Mouse (Mus musculus): ENCODE data around the gene Rasal1. TPM values are rescaled to one million over a fixed set of nuclear protein-coding genes. Genes with fewer than 3 reads are reported as not detected.
A peak's percentile ranks its signal among the peaks of the same experiment; 100 is the strongest.

Gene Rasal1
- total RNA-seq, 1 experiment from 2014 or later: 0.48 TPM

DNA sequence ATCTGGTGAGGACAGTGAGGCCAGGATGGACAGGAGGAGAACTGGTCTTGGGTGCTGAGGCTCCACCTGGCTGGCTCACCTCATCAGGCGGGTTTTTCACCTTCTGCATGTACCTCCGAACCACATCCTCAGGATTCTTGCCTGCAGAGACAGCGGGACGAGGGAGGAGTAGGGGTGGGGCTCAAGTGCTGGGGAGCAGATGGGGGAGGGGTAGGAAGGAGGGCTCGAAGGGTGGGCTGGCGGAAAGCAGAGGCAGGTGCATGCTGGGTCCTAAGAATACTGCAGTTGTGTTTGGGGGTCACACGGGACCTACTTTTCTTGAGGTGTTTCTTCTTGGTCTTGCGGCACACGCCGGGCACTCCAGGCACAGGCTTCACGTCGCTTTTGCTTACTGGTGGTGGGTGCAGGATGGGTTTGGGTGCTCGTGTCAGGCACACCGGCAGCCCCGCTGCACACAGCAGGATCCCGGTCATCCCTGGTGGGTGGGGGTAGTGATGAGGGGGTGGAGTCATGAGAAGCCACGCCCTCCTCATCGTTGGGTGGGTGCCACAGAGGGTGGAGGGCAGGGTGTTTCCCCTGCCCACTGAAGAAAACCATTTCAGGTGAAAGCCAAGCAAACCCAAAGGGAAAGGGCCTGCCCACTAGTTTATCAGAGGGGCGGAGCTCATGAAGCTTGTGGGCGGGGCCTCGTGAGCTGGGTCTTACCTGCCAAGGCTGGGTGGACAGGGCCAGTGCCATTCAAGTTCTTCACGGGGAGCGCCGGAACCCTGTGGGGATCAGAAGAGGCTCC is 34.6 kb downstream of the Rasal1 start:
- no peak for ATAC-seq (replicated peaks; ENCODE audit: insufficient number of reproducible peaks, low FRiP score, low TSS enrichment, poor library complexity, severe bottlenecking)

DNA sequence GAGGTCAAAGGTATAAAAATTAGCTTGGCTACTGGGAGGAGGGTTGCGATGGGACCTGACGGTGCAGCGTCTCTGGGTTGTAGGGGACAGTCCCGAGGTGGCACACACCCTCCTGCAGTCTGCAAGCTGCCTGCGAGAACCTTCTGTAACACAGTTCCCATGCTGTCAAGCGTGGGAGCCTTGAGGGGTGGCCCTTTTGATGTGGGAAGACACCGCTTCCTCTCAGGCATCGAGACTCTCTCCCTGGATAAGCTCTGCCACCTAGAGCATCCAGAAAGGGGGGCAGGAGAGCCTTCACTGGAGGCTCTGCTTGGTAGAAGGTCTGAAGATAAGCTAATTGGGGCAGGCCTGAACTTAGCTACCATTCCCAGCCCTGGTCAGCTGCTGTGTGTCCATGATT is 37.1 kb downstream of the Rasal1 start:
- no peak for ATAC-seq (replicated peaks; ENCODE audit: insufficient number of reproducible peaks, low FRiP score, low TSS enrichment, poor library complexity, severe bottlenecking)

- ATAC-seq (replicated peaks; ENCODE audit: insufficient number of reproducible peaks, low FRiP score, low TSS enrichment, poor library complexity, severe bottlenecking): no peak
Measured at GRCm38 (mm10) chr5:120686749-120687483, 38.3 kb downstream of the Rasal1 start.

DNA sequence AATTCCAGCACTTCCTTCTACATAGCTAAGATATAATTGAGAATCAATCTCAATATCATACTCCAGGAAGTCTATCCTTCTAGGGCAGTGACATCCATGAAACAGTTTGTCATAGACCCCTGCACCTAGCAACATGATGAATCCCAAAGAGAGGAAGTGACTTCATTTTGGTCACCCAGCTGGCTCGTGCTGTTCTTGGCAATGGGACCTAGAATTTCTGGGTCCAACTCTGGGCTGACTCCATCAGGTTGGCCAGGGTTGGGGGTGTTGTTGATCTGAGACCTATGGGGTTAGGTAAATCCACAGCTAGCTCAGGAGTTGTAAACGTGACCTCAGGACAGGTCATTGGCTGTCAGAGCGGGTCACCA is 38.9 kb downstream of the Rasal1 start:
- no peak for ATAC-seq (replicated peaks; ENCODE audit: insufficient number of reproducible peaks, low FRiP score, low TSS enrichment, poor library complexity, severe bottlenecking)

DNA sequence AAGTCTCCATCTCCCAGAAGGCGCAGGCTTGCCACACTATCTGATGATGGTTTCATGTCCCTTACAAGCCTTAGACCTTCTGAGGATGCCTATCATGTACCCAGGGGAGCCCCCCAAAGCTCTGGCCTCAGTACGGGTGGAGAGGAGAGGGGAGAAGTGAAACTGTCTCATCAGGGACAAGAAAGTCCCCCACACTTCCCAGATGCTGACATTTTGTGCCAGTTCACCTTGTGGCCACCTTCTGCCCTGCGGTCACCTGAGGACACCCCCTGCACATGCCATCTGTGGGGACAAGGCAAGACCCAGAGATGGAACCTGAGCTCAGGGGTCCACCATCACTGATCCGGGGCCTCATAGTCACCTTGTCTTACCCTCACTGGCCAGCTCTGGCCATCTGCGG is 39.3 kb downstream of the Rasal1 start:
- no peak for ATAC-seq (replicated peaks; ENCODE audit: insufficient number of reproducible peaks, low FRiP score, low TSS enrichment, poor library complexity, severe bottlenecking)

GRCm38 (mm10) chr5:120688434-120688833 is 39.8 kb downstream of the Rasal1 start:
- no peak for ATAC-seq (replicated peaks; ENCODE audit: insufficient number of reproducible peaks, low FRiP score, low TSS enrichment, poor library complexity, severe bottlenecking)

DNA sequence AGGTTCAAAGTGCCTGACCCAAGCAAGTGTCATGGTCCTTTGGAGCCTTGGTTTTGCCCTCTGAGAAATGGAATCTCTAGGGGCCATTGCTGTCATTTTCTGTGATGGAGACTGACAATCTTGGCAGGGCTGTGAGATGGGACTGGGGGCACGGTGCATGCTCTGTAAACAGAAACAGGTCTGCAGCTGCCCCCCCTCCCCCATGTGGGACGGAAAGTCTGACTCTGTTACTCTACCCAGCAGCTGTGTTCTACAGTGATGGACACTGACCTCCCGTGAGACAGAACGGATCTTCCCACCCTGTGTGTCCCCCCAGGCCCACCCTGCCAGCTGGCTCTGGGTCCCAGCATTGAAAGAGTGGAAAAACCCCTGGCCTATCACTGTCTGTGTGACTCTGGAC is 41.8 kb downstream of the Rasal1 start:
- no peak for ATAC-seq (replicated peaks; ENCODE audit: insufficient number of reproducible peaks, low FRiP score, low TSS enrichment, poor library complexity, severe bottlenecking)

DNA sequence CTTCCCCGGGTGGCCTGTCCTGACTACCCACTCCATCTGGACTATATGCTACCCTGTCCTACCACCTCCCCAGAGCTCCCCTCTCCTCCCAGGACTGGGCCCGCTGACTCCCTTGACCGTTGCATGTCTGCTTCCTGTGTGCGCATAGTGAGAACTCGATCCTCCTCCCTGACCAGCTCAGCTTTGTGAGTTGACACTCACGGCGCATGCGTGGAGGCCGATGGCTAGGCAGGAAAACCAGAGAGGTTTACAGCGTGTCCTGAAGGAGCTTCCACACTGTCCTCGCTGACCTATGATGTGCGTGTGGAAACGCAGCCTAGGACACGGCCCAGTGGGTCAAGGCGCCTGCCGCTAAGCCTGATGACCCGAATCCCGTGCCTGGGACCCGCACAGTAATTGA is 43.4 kb downstream of the Rasal1 start:
- ATAC-seq (replicated peaks; ENCODE audit: insufficient number of reproducible peaks, low FRiP score, low TSS enrichment, poor library complexity, severe bottlenecking): no peak

- ATAC-seq (replicated peaks; ENCODE audit: insufficient number of reproducible peaks, low FRiP score, low TSS enrichment, poor library complexity, severe bottlenecking): no peak
Measured at GRCm38 (mm10) chr5:120693931-120694694, 45.5 kb downstream of the Rasal1 start.

DNA sequence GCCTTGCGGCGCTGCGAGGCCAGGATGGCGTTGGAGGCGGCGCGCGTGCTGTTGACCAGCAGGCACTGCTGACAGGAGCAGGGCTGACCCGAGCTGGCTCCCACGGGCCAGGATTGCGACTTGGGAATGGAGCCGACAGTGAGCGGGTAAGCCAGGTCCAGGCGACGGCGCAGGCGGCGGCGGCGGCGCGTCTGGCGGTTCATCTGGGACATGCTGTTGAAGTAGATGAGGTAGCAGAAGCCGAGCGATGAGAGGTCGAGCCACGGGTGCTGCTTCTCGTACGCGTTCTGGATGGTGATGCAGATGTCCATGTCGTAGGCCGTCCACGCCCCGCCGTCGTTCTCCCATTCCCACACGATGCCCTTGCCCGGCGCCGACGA is 46.1 kb downstream of the Rasal1 start:
- no peak for ATAC-seq (replicated peaks; ENCODE audit: insufficient number of reproducible peaks, low FRiP score, low TSS enrichment, poor library complexity, severe bottlenecking)

GRCm38 (mm10) chr5:120696057-120696743 is 47.6 kb downstream of the Rasal1 start:
- no peak for ATAC-seq (replicated peaks; ENCODE audit: insufficient number of reproducible peaks, low FRiP score, low TSS enrichment, poor library complexity, severe bottlenecking)

- 0 out of 2 replicates have a peak, but pooled peaks have one; percentile 16 for ATAC-seq (replicated peaks; ENCODE audit: insufficient number of reproducible peaks, low FRiP score, low TSS enrichment, poor library complexity, severe bottlenecking)
Measured at GRCm38 (mm10) chr5:120696865-120697264, 48.3 kb downstream of the Rasal1 start.

DNA sequence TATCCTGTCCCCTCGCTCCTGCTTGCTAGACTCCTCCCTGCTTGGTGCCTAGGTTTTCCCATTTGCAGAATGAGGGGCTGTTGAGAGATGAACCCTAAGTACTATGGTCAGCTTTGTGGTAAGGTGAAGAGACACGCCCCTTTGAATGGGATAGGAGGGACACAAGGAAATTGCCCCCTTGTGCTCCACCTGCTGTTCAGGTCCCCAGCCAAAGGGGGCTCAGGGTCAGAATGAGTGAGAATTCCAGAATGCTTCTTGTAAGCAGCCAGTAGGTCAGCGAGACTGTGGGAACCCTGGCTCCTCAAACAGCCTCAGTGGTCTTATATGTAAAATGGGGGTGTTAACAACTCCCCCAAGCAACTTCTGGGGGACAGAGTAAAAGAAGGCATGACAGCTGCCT is 49.6 kb downstream of the Rasal1 start:
- ATAC-seq (replicated peaks; ENCODE audit: insufficient number of reproducible peaks, low FRiP score, low TSS enrichment, poor library complexity, severe bottlenecking): no peak

GRCm38 (mm10) chr5:120698801-120699391 is 50.3 kb downstream of the Rasal1 start:
- no peak for ATAC-seq (replicated peaks; ENCODE audit: insufficient number of reproducible peaks, low FRiP score, low TSS enrichment, poor library complexity, severe bottlenecking)

DNA sequence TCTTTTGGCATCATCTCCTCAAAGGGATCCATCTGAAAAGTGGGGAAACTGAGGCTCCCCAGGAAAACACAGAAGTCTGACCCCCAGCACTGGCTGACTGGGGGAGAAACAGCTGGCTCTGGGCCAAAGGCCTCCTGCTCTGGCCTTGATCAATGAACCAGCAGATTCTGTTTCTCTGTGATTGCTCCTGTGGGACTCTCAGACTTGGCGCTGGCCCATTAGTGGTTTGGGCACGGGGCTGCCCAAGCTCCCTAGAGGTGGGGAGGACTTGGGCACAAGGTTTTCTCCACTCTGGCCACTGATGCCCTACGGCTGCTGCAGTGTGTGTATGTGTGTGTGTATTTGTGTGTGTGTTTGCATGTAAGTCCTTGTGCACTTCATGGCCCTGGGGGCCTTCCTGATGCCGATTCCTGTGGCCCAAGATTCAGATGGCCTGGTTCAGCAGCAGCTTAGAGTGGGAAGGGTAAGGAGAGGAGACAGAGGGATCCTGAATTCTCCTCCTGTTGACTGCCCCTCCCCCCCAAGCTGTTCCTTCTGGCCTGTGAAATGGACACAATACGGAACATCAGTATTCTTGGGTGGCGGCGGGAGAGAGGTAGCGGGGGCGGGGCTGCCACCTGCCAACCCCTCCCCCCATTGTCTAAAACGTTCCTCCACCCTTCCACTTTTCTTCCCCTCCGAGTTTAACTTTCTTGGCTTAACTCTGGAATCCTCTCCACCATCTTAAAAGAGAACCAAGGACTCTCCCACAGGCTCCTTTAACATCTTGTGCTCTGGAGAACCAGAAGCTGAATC is 52.6 kb downstream of the Rasal1 start:
- no peak for ATAC-seq (replicated peaks; ENCODE audit: insufficient number of reproducible peaks, low FRiP score, low TSS enrichment, poor library complexity, severe bottlenecking)

- ATAC-seq (replicated peaks; ENCODE audit: insufficient number of reproducible peaks, low FRiP score, low TSS enrichment, poor library complexity, severe bottlenecking): no peak
Measured at GRCm38 (mm10) chr5:120702421-120702820, 53.8 kb downstream of the Rasal1 start.

DNA sequence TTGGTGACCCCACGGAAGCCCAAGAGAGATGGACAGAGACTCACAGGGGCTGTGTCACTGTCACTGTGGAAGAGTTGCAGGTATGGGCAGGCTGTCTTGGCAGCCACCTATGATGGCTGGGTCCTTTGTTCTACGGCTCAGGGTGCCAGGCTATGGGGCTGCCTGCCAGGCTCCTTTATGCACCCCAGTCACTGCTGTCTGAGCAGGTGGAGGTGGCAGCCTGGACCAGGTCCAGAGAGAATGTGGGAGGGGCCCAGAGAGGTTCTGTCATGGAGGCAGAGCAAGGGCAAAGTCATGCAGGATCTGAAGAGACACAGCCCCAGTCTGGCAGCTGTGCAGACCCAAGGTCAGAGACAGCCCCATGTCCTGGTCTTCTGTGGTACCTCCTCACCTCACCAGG is 54.4 kb downstream of the Rasal1 start:
- no peak for ATAC-seq (replicated peaks; ENCODE audit: insufficient number of reproducible peaks, low FRiP score, low TSS enrichment, poor library complexity, severe bottlenecking)

- ATAC-seq (replicated peaks; ENCODE audit: insufficient number of reproducible peaks, low FRiP score, low TSS enrichment, poor library complexity, severe bottlenecking): no peak
Measured at GRCm38 (mm10) chr5:120703660-120704059, 55.0 kb downstream of the Rasal1 start.

All from monocyte, adult 5-6 weeks (primary cell).